Mouse (Mus musculus) lung, postnatal 36 days (tissue): ENCODE data around the gene Filip1l.

Source experiments
- DNase-seq: peaks from one replicate; pipeline ENCODE4 v3.0.0; 2022; ENCODE audit warnings: mixed read lengths

Filip1l gene

GRCm38 (mm10) chr16:57398387-57399214 is 45.7 kb downstream of the Filip1l start:
- peak; percentile 86 for DNase-seq

GRCm38 (mm10) chr16:57399566-57399965 is 46.7 kb downstream of the Filip1l start:
- no peak for DNase-seq

- no peak for DNase-seq
These were observed 48.8 kb downstream of the Filip1l start for GRCm38 (mm10) chr16:57401702-57402101.

DNA sequence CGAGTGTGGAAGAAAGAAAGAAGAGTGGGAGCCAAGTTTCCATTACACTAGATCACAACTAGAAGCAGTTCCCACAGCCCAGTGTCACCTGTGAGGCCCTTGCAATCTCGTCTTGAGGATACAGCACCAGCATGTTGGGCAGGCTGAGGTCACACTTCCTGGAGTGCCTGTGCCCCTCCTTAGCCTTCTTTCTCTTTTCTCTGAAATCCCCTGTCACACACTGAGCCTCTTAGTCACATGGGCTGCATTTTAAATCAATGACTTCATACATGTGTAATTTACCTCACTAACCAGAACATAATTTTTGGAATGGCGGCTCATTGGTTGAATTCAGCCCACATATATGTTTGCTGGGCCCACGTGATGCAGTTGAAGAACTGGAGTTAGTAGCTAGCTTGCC is 50.0 kb downstream of the Filip1l start:
- DNase-seq = no peak

DNA sequence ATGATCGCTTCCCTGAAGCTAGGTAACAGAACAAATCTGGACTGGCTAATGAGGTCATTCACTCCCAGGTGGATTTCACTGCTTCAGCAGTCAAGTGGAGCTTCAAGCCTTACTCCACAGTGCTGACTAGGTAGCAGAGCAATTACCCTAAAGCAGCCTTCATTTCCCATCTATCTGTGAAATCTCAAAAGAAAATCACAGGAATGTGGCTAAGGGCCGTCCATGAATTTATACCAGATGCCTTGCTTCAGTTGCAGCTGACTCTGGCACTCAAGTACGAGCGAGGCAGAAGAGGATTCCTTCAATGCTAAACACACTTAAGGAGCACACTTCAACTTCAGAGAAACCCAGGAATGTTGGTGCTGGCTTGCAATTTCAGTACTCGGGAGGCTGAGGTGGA is 50.9 kb downstream of the Filip1l start:
- peak; percentile 50 for DNase-seq

- DNase-seq = no peak
These were observed 59.9 kb downstream of the Filip1l start for GRCm38 (mm10) chr16:57412766-57413165.

DNA sequence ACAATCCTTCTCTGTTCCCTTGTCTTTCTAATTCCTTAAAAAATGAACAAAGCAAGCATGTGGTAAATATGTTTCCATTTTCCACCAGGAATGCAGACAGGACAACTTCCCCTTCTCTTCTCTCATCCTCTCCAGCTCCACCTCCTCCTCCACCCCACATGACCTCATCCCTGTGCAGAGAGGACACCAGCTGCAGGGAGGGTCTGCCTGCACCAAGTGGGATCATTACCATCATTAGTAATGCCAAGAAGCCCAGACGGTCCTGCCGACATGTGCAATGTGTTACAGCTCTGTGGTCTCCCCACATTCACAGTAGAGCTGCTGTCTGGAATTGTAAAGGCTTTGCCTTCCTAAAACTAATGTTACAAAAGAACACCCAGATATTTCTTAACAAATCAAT is 63.2 kb downstream of the Filip1l start:
- DNase-seq = no peak

DNA sequence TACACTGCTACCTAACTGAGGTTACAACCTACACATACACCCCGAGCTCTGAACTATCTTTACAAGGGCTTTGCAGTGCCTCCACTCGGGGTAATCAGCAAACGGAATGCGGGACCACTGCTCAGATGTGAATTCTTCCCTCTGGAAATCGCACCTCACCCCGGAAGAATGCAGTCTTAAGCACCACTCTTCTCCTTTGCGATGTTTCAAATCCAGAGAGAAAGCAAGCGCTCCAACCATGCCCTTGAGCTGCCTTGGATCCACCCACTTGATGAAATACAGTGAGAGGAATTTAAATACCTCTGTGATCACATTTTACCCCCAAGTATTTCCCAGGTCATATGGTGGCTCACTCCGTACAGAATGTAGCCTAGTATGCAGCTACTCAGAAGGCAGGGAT is 64.1 kb downstream of the Filip1l start:
- DNase-seq = no peak

GRCm38 (mm10) chr16:57417955-57418354 is 65.1 kb downstream of the Filip1l start:
- DNase-seq = no peak

- DNase-seq = peak; percentile 32
These were observed 66.4 kb downstream of the Filip1l start for GRCm38 (mm10) chr16:57419332-57419731.

GRCm38 (mm10) chr16:57419881-57420280 is 67.0 kb downstream of the Filip1l start:
- no peak for DNase-seq

DNA sequence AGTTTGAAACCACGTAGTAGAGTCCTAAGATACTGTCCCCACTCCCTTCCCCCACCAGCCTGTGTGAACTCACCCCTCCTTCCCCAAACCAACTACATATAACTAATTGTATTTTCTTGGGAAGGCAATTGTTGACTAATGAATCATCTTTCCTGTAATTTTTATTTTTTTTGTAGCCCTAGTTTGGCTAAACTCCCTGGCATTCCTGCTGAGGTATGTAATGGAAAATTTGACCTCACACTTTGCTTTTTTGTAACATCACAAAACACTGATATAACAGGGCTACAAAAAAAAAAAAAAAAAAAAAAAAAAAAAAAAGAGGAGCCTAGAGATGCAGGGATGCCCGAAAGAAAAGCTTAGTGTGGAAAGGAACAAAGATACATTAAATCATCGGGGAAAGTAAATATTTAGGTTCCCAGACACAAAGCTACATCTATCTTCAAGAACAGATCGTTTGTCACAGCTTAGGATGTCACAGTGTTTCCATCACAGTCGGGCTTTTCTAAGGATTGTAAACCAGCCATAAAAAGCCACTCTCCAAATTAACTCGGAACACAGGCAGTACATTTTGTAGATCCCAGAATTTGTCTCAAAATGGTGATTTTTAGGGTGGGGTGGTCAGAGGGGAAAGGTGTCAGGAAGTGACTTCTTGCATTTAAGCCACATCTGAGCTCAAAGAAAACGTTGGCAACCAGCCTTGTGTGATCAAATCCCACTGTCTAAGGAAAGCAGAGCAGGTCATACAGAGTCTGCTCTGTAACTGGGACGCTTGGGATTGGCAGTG is 68.1 kb downstream of the Filip1l start:
- peak; percentile 73 for DNase-seq

DNA sequence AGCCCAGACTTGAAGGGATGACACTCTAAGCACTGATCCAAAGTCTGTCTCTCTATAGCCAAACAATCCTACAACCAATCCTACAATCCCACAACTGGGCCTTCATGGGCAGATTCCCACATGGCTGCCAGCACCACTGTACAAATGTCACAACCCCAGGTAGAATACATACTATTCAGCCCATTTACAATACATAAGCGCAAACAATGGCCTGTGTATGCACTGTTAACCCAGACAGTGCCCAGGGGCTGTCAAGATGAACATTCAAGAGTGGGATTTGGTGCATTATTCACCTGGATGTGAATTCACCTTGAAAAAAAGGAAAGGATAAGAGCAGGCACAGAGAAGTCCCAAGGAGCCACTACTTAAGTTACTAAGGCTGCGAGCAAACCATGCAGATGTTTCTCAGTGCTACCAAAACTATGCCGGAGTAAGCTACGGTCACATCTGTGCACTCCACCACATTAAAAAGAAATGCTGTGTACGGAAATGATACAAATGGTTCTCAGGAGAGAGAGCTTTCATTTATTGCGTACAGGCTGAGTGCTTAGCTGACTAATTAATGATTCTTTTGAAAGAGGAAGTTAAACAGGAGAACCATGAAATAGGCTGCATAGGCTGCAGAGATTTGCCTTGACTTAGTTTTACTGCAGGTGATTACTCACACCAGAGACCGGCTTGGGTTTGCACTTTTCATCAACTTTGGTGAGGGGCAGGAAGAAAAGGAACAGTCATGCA is 69.0 kb downstream of the Filip1l start:
- no peak for DNase-seq

- peak; percentile 67 for DNase-seq
These were observed 70.3 kb downstream of the Filip1l start for GRCm38 (mm10) chr16:57423001-57423800.

DNA sequence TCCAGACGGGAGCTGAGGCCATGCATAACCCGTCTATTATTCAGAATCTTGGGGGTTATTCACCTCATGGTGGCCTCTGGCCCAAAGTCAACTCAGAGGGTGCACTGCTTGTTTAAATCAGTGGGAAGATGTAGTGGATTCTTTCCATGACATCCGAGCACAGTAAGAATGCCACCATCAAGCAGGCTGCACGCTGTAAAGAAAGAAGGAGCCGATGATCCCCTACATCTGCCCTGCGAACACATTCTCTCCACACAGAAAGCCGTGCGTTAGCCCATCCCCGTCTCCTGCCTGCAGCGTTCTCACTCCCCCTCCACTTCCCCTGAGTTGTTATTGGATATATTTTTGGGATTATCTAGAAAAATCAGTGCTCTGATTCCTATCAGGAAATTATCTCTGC is 73.8 kb downstream of the Filip1l start:
- DNase-seq = no peak

DNA sequence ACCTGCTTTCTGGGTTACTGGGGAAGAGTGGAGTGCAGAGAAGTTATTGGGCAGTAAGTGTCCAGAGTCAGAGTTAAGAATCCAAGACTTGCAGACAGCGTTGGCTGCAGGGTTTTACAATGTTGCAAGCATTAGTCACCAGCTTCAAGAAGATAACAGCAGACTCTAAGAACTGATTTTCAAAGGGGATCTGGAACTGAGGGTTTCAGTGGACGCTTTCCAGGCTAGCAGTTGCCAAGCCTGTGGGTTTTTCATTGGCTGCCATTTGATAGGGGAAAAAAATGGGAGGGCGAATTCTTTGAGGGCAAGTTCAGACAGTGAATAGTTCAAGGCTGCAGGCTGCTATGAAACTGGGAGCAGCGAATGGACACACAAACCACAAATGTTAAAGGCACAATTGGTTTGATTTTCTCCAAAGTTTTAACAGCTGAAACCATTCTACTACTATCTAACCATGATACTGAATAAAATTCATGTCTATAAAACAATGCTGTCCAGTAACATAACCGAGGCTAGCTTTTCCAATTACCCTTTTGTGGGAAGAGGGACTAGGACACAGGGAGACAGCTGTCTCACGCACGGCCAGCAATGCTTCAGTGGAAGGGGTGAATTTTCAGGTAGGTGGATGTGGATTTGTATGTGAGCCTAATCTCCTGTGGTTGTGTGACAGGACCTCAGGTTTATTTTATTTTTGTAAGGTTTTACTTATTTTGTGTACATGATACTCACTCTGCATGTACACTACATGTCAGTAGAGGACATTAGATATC is 74.8 kb downstream of the Filip1l start:
- peak; percentile 54 for DNase-seq

GRCm38 (mm10) chr16:57428977-57429376 is 76.1 kb downstream of the Filip1l start:
- DNase-seq = no peak

GRCm38 (mm10) chr16:57431294-57431693 is 78.4 kb downstream of the Filip1l start:
- no peak for DNase-seq

DNA sequence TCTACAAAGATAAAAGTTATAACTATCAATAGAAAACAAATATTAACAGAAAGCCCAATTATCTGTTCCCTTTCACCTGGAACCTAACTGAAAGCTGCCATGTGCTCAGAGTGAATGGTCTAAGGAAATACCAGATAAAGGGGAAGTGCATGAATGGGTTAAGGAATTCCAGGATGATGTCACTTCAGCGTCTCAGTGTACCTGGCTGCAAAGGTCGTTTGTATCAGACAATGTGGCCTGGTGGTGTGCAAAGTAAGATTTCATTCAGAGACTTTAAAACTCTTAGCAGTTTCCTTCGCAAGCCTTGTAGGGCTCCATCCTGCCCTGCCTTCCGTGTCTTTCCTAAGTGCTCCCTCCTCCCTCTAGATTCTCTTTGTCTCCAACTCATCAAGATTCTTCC is 80.3 kb downstream of the Filip1l start:
- no peak for DNase-seq

GRCm38 (mm10) chr16:57433671-57434070 is 80.8 kb downstream of the Filip1l start:
- no peak for DNase-seq

DNA sequence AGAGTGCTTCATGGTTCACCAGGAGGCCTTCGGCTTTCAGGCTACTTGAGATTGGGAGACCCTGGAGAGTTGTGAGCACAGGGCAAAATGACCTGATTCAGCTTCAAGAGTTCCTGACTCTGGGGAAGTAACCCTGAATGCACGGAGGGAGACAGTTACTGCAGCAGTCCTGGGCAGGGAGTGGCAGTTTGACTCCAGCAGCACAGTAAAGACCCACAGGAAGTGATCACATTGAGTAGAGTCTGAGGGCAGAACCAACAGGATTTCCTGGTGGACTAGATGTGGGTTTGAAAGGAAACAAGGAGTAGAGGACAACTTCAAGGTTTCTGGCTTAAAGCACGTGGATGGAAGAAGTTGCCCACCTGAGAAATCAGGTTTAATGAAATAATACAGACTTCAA is 81.7 kb downstream of the Filip1l start:
- DNase-seq = peak; percentile 31
